ENCODE assay signal across 11 mouse cellular contexts in the genomic region with DNA sequence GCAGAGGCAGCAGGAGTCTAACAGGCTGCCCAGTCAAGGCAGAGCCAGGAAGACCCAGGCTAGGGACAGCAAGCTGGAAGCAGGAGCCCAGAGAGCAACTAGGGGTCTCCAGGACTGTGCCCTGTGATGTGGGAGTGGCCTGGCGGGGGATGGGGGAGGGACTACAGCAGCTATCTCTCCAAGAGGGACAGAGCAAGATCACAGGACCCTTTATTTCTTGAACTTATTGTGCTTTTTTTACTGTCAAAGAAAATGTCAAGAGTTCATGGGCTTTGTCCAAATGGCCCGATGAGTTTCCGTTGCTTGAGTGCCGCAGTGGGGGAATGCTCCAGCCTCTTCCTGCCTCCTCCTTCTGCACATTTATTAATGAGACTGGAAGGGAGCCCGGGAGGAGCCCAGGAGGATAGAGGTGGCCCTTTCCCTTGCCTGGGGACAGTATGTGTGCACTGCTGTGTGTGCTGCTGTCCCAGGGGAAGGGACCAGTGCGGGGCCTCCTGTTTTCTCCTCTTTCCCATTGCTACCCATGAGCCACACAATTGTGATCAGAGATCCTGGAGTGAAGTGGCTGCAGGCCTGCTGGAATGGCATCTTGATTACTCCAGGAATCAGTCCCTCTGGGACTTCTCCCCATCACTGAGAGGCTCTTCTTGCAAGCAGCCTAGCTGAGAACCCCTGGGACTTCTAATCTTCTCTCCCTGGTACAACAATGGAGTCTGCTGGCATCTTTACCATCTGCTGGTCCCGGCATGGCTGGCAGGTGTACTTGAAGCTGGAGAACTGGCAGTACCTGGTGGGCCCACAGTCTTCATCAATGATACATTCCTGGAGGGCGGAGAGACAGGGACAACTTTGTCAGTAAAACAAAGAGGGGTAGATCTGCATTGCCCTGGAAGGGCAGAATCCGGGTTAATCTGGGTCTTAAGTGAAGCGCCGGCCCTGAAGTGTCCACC. TPM values are rescaled to one million over a fixed set of nuclear protein-coding genes. Genes with fewer than 3 reads are reported as not detected.
DNase-seq lines count a peak whose midpoint lies in the region; ATAC-seq lines count a peak whose summit lies in the region.
"Had no signal": no experiment of that assay in that cellular context is flagged by ENCODE, and none has a peak within 500 bp of the region (broad histone marks: within the 10 kb centered on the region; RNA-seq: fewer than 3 reads in every experiment).

No protein-coding gene starts in this region.

- 68% methylated on average over 11 of the region's 11 CpGs for whole genome bisulfite sequencing in hindbrain, embryonic 13.5 days

- DNase-seq in embryo, embryonic 9.5 days (ENCODE audit: extremely low spot score), result peak; percentile 23
- DNase-seq in embryo, embryonic 10.5 days (ENCODE audit: low spot score), result no peak
- peak; percentile 43 for DNase-seq in left cerebral cortex, postnatal 4 days
- DNase-seq in left cerebral cortex, adult 11 months (ENCODE audit: low spot score), result no peak
- DNase-seq in cerebellum, postnatal 14 days, result peak; percentile 57 to 67
- DNase-seq in kidney, postnatal 25 days, result peak; percentile 61 to 76
- no peak for DNase-seq in urinary bladder, adult 18-20 months (ENCODE audit: low spot score in 2 of 2)
- DNase-seq: liver, embryonic 13.5 days had no signal

- no peak overlapping the region for H3K4me3 ChIP-seq in hindbrain, embryonic 13.5 days
- H3K4me3 ChIP-seq: intestine, embryonic 15.5 days; liver, embryonic 13.5 days had no signal

- no peaks in the 10 kb centered on the region for H3K9me3 ChIP-seq in hindbrain, embryonic 13.5 days
- H3K9me3 ChIP-seq: intestine, embryonic 15.5 days; liver, embryonic 13.5 days had no signal

- no peak overlapping the region for H3K27ac ChIP-seq in hindbrain, embryonic 13.5 days
- H3K27ac ChIP-seq: intestine, embryonic 15.5 days; liver, embryonic 13.5 days had no signal

- intact Hi-C loops in left cerebral cortex, postnatal 4 days (cut with DNase I), result no loop called here

- H3K27me3 ChIP-seq in hindbrain, embryonic 13.5 days, result no peaks in the 10 kb centered on the region
- H3K27me3 ChIP-seq: intestine, embryonic 15.5 days; liver, embryonic 13.5 days had no signal

- H3K9ac ChIP-seq in hindbrain, embryonic 13.5 days, result no peak overlapping the region
- H3K9ac ChIP-seq: intestine, embryonic 15.5 days; liver, embryonic 13.5 days had no signal

- peaks cover 11% of the 10 kb centered on the region for H3K4me1 ChIP-seq in hindbrain, embryonic 13.5 days (replicated peaks)
- H3K4me1 ChIP-seq: intestine, embryonic 15.5 days; liver, embryonic 13.5 days had no signal

- no peaks in the 10 kb centered on the region for H3K36me3 ChIP-seq in hindbrain, embryonic 13.5 days
- H3K36me3 ChIP-seq: intestine, embryonic 15.5 days; liver, embryonic 13.5 days had no signal

- no peak overlapping the region for H3K4me2 ChIP-seq in hindbrain, embryonic 13.5 days
- H3K4me2 ChIP-seq: intestine, embryonic 15.5 days; liver, embryonic 13.5 days had no signal

- no peak for ATAC-seq in hindbrain, embryonic 13.5 days (ENCODE audit: low FRiP score)
- ATAC-seq: intestine, embryonic 15.5 days had no signal

RNA-seq across cellular contexts. Expression of a gene that starts 37.7 kb away (rescaled TPM):
- 10 to 100 TPM; 58.4 to 59.0 TPM for total RNA-seq in left cerebral cortex, postnatal 4 days (2021)
- polyA plus RNA-seq in hindbrain, embryonic 13.5 days (2015; fragmentation: Nextera tagmentation; extraction: Ambion mirVana), result 25.6 and 33.4 TPM in 2 replicates
- total RNA-seq: monocyte, adult 5-6 weeks had no signal

Comparison
In these comparisons a context has a peak if more than half of its experiments do, and no peak if none do; other contexts are left out.
1. DNase-seq: peak in embryo, embryonic 9.5 days (single experiment), left cerebral cortex, postnatal 4 days (single experiment), cerebellum, postnatal 14 days (2 of 2) and kidney, postnatal 25 days (2 of 2); none in embryo, embryonic 10.5 days (single experiment), left cerebral cortex, adult 11 months (single experiment) and urinary bladder, adult 18-20 months (0 of 2).